Mouse (Mus musculus): ENCODE measurements at regions not wholly inside any gene's neighbourhood (a gene's known extent, or its start where the extent isn't known, plus 50 kb on each side); places are given as distances from the start of the nearest gene placed in this dataset.

DNA sequence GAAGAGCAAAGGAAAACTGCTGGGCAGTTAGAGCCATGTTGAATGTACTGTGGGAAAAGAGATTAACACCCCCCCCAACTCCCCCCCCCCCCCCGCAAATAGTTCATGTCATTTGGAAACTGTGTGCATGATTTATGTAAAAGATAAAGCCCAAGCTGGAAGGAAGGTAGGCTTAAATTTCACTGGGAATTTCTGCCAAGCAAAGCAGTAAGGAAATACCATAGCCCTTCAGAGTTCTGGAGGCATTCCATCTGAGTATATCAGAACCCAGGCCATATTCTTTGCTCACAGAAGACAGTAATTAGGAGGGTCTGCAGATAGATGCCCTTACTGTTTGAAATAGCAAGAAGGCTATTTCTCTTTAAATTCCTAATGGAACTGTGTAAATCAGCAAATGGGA, 221.3 kb upstream of the Adamts5 start:
- TF ChIP-seq CTCF (IDR thresholded peaks at IDR 0.05; ENCODE audit: insufficient read depth, low read length) (no peak), POLR2A (IDR thresholded peaks at IDR 0.05; ENCODE audit: borderline replicate concordance, extremely low read depth, low read depth, low read length) (no peak)

All from lung, adult 2 months (tissue).